Mouse (Mus musculus) neural tube, embryonic 11.5 days (tissue): Measurements from ENCODE around the gene Gm45717. TPM values are rescaled to one million over a fixed set of nuclear protein-coding genes. Genes with fewer than 3 reads are reported as not detected.
"Not testable (repeated sequence)": the region's sequence is repeated elsewhere in the genome, so short reads cannot be mapped to it uniquely, and the experiment has no call there.

Experiments used
- ATAC-seq: fragments of 200-750 bp; cut with Nextera tagmentation; 2 replicates; pipeline ENCODE4 v1.8.0; 2017; ENCODE audit warnings: moderate number of reproducible peaks, mild to moderate bottlenecking, moderate TSS enrichment, moderate library complexity; ENCODE audit not compliant: insufficient read depth, low FRiP score, low TSS enrichment
- DNase-seq: peaks from one replicate; pipeline ENCODE4 v3.0.0-alpha.2; 2015; ENCODE audit warnings: low spot score
- H3K27ac ChIP-seq: fragments of 300-500 bp; sonication (generic); 2 replicates; pipeline ENCODE4 v1.5.1; 2014; ENCODE audit warnings: low read depth, mild to moderate bottlenecking, low read length
- H3K27me3 ChIP-seq: fragments of 300-500 bp; sonication (generic); 2 replicates; pipeline ENCODE4 v1.6.1; 2014; ENCODE audit warnings: mild to moderate bottlenecking, low read length, mixed read lengths; ENCODE audit not compliant: control insufficient read depth, insufficient read depth
- H3K36me3 ChIP-seq: fragments of 300-500 bp; sonication (generic); 2 replicates; pipeline ENCODE4 v1.6.1; 2014; ENCODE audit warnings: mild to moderate bottlenecking, low read length, moderate library complexity, mixed read lengths; ENCODE audit not compliant: control insufficient read depth, insufficient read depth
- H3K4me1 ChIP-seq: fragments of 300-500 bp; sonication (generic); 2 replicates; pipeline ENCODE4 v1.6.1; 2014; ENCODE audit warnings: low read length, mixed read lengths; ENCODE audit not compliant: control insufficient read depth, insufficient read depth
- H3K4me2 ChIP-seq: fragments of 300-500 bp; sonication (generic); 2 replicates; pipeline ENCODE4 v1.6.1; 2014; ENCODE audit warnings: low read depth, mild to moderate bottlenecking, moderate library complexity
- H3K4me3 ChIP-seq: fragments of 300-500 bp; sonication (generic); 2 replicates; pipeline ENCODE4 v1.5.1; 2014; ENCODE audit warnings: low read depth, low read length
- H3K9ac ChIP-seq: fragments of 300-500 bp; sonication (generic); 2 replicates; pipeline ENCODE4 v1.6.1; 2014; ENCODE audit warnings: mild to moderate bottlenecking, low read length
- H3K9me3 ChIP-seq: fragments of 300-500 bp; sonication (generic); 2 replicates; pipeline ENCODE4 v1.6.1; 2016; ENCODE audit warnings: low read length; ENCODE audit not compliant: control insufficient read depth
- WGBS: fragments of 180-500 bp; shearing (Covaris S2); extraction: QIAGEN DNeasy Blood & Tissue Kit; methylation state at CpG from one replicate; pipeline ENCODE4 v1.1.7; 2014; 5-methylcytosine and 5-hydroxymethylcytosine counted together
- polyA plus RNA-seq: library from polyadenylated mRNA; unstranded; fragments of >200 nt; fragmentation: Nextera tagmentation; extraction: Ambion mirVana; gene quantifications from 2 replicates; pipeline ENCODE4 v1.2.1, GENCODE M21; 2014

Gene Gm45717
- polyA plus RNA-seq, 1 experiment from 2014 or later, result 0.69 TPM

- Histone ChIP-seq H3K36me3 (no peaks in the 10 kb centered on the region), H3K9ac (no peak overlapping the region), H3K9me3 (no peaks in the 10 kb centered on the region), H3K4me1 (no peaks in the 10 kb centered on the region; the same call in 1 of the 2 replicates), H3K4me2 (no peak overlapping the region), H3K27ac (no peak overlapping the region), H3K4me3 (no peak overlapping the region), H3K27me3 (no peaks in the 10 kb centered on the region)
- ATAC-seq (no peak), DNase-seq (no peak)
- WGBS, result 77% methylated on average over 6 of the region's 6 CpGs
Observed at GRCm38 (mm10) chr7:140990185-140990584, 34.4 kb upstream of the Gm45717 start.

GRCm38 (mm10) chr7:140989022-140989421, 33.3 kb upstream of the Gm45717 start:
- no peak overlapping the region for H3K9ac ChIP-seq
- no peak overlapping the region for H3K4me3 ChIP-seq
- no peak overlapping the region for H3K27ac ChIP-seq
- ATAC-seq, result no peak
- H3K9me3 ChIP-seq, result no peaks in the 10 kb centered on the region
- H3K4me2 ChIP-seq, result no peak overlapping the region
- 77% methylated on average over 4 of the region's 4 CpGs for WGBS
- H3K4me1 ChIP-seq, result no peaks in the 10 kb centered on the region; the same call in 1 of the 2 replicates
- H3K27me3 ChIP-seq, result no peaks in the 10 kb centered on the region
- DNase-seq, result no peak
- no peaks in the 10 kb centered on the region for H3K36me3 ChIP-seq

DNA sequence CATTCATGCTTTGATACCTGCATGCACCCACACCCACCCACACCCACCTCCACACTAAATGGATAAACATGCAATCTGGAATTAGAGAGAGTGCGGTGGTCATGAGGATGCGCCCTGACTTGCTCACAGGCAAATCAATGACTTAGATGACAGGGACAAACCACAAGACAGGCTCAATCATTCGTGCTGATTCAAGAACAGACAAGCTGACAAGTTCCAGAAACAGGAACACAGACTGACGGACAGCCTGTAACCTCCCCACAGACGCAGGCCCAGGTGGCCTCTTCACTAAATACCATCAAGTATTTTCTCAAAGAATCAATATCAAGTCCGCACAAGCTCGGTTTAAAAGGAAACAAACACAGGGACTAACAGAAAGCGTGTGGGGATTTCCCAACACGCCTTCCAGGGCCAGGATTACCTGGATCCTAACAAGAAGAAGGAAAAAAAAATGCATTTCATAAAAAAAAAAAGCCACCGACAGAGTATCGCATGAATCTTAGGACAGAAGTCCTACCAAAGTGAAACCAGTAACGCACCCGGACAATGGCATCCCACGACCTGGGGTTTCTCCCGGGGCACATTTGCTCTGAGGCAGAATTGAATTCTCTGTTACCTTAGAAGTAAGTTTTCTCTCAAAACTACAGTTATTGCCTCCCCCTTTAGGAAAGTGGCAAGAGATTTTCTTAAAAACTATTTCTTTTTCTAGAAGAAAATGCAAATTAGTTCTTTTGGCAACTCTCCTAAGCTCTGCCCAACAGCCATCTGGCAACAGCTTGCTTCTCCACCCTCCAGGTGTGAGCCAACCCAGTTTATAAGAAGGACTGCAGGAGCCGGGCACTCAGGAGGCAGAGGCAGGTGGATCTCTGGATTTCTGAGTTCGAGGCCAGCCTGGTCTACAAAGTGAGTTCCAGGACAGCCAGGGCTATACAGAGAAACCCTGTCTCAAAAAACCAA, 31.7 kb upstream of the Gm45717 start:
- Histone ChIP-seq H3K27me3 (no peaks in the 10 kb centered on the region), H3K4me3 (no peak overlapping the region), H3K9ac (no peak overlapping the region), H3K4me2 (no peak overlapping the region), H3K4me1 (no peaks in the 10 kb centered on the region; the same call in 1 of the 2 replicates), H3K36me3 (no peaks in the 10 kb centered on the region), H3K9me3 (no peaks in the 10 kb centered on the region), H3K27ac (no peak overlapping the region)
- ATAC-seq (no peak), DNase-seq (no peak)
- WGBS, result 89% methylated on average over 17 of the region's 17 CpGs

GRCm38 (mm10) chr7:140982971-140983370, 27.2 kb upstream of the Gm45717 start:
- Histone ChIP-seq H3K9me3 (no peaks in the 10 kb centered on the region), H3K4me3 (no peak overlapping the region), H3K4me2 (no peak overlapping the region), H3K27me3 (no peaks in the 10 kb centered on the region), H3K4me1 (no peaks in the 10 kb centered on the region), H3K9ac (no peak overlapping the region), H3K27ac (no peak overlapping the region), H3K36me3 (no peaks in the 10 kb centered on the region)
- DNase-seq, result no peak
- 94% methylated on average over 7 of the region's 7 CpGs for WGBS
- no peak for ATAC-seq

GRCm38 (mm10) chr7:140981704-140982103, 26.0 kb upstream of the Gm45717 start:
- H3K27ac ChIP-seq, result no peak overlapping the region
- no peaks in the 10 kb centered on the region for H3K9me3 ChIP-seq
- H3K9ac ChIP-seq, result no peak overlapping the region
- DNase-seq (no peak), ATAC-seq (no peak)
- H3K4me3 ChIP-seq, result no peak overlapping the region
- 92% methylated on average over 8 of the region's 8 CpGs for WGBS
- no peaks in the 10 kb centered on the region for H3K36me3 ChIP-seq
- H3K4me2 ChIP-seq, result no peak overlapping the region
- H3K27me3 ChIP-seq, result no peaks in the 10 kb centered on the region
- no peaks in the 10 kb centered on the region for H3K4me1 ChIP-seq

GRCm38 (mm10) chr7:140976720-140977119, 21.0 kb upstream of the Gm45717 start:
- H3K27ac ChIP-seq, DNase-seq, H3K9me3 ChIP-seq, H3K27me3 ChIP-seq, H3K4me2 ChIP-seq, ATAC-seq, H3K9ac ChIP-seq, H3K4me1 ChIP-seq, H3K36me3 ChIP-seq, H3K4me3 ChIP-seq: not testable (repeated sequence)
- 91% methylated on average over 9 of the region's 9 CpGs for WGBS

GRCm38 (mm10) chr7:140975465-140975864, 19.7 kb upstream of the Gm45717 start:
- no peak for DNase-seq
- ATAC-seq, result no peak
- Histone ChIP-seq H3K27me3 (no peaks in the 10 kb centered on the region), H3K9ac (no peak overlapping the region), H3K4me2 (no peak overlapping the region), H3K9me3 (no peaks in the 10 kb centered on the region), H3K27ac (no peak overlapping the region), H3K4me3 (no peak overlapping the region), H3K4me1 (0 out of 2 replicates have a peak, but pooled peaks cover 2% of the 10 kb centered on the region), H3K36me3 (no peaks in the 10 kb centered on the region)
- WGBS, result 22% methylated on average over 3 of the region's 3 CpGs

DNA sequence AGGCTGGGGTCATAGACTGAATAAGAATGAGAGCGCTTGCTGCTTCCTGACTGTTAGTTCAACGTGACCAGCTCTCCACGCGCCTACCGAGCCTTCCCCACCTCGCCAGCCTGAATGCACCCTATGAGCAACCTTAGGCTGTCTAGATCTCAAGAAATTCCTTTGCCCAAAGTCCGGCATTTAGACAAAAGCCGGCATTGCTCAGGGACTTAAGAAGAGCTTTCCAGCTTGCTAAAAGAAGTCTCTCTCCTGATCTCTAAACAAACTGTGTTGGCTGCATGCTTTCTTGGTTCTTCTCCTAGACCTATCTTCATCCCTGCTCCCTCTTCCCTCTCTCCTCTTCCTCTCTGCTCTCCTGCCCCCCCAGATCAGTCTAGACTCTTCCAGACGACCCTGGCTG, 19.2 kb upstream of the Gm45717 start:
- Histone ChIP-seq H3K36me3 (no peaks in the 10 kb centered on the region), H3K4me1 (0 out of 2 replicates have a peak, but pooled peaks cover 2% of the 10 kb centered on the region), H3K4me2 (no peak overlapping the region), H3K9me3 (no peaks in the 10 kb centered on the region), H3K27ac (no peak overlapping the region), H3K27me3 (no peaks in the 10 kb centered on the region), H3K9ac (no peak overlapping the region), H3K4me3 (no peak overlapping the region)
- DNase-seq (no peak), ATAC-seq (no peak)
- 19% methylated on average over 9 of the region's 9 CpGs for WGBS
